Mouse (Mus musculus) gastrocnemius, adult 8-10 months (tissue): ENCODE measurements around the gene Mpped2. TPM values are rescaled to one million over a fixed set of nuclear protein-coding genes. Genes with fewer than 3 reads are reported as not detected.

Experiments
- DNase-seq, 2 experiments: peaks; one replicate each; pipeline ENCODE4 v3.0.0; 2022; ENCODE audit warnings: low spot score in 2 of 2
- total RNA-seq, 4 experiments: library from RNA; stranded (reverse); gene quantifications; 2 replicates each; pipeline ENCODE4 v1.2.4; 2022

Gene Mpped2
- total RNA-seq, 4 experiments from 2014 or later, result 3.4 to 6.9 (median 4.0) TPM

DNA sequence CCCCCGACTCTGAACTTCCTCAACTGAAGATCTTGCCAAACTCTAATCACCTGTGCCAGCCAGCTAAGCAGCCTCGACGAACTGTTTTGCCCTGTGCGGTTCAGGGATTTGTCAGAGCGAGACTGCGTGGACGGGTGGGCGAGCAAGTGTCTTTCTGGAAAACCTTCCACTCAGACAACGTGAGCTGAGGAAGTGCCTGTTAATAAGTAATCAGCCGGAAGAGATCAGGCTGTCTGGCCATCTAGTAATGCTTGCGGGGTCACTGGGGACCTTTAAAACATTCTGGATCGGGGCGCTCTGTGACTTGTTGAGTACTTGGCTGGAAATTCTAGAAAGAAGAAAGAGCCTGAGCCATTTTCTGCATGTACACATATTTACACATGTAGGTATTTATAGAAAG is 162.1 kb downstream of the Mpped2 start:
- DNase-seq, result no peak

DNA sequence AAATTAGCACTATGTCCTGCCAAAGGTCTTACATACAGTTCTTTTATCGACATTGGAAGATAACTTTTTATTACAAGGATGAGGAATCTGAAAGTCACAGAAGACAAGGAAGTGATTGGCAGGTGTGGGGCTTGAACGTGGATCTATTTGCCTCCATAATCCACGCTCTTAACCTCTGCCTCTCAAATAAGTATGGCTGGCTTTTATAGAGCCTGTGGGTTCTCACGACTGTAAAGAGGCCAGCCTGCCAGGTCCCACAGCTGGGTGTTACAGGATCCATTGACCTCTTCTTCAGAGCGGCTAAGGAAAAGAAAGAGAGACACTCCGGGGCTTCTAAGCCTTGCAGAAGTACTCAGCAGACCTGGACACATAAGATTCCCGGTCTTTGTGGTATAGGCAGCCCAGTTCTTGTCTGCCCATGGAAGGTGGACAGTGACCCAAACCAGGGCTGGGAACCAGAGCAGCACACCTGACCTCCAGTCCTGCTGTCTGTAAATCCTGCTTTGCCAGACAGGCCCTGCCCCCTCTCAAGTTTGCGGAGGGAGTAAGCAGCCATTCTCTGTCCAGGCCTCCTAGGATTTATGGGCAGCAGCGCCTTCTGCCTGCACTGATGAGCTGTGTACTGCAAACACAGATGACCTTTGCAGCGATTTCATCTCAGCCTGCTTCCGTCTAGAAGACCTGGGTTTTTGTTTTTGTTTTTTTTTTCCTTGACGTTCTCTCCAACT is 162.7 kb downstream of the Mpped2 start:
- DNase-seq, result no peak

DNA sequence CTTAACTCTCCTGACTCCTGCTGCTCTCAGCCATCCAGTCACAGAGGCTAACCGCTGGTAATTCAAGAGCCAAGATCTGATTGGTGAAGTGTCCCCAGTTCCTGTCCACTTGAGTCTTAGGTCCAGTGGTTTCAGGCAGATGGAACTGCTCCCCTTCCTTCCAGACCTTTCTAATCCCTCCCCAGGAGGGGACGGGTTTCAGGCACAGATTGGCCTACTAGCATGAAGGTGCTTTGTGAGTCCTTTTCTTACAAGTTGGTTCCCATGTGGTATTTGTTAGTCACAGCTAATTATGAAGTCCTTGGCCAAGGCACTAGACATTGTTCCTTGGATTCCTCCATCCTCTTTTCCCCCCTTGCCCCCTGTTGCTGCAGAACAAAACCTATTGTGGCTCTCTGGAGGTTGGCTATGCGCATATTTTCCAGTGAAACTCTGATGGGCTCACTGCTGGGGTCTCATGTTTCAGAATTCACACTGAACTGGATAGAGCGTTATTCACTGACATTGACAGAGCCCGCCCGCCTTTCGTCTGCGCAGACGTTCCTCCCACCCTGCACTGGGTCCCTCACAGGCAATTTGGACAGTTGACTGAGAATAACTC is 163.4 kb downstream of the Mpped2 start:
- DNase-seq, result no peak

DNA sequence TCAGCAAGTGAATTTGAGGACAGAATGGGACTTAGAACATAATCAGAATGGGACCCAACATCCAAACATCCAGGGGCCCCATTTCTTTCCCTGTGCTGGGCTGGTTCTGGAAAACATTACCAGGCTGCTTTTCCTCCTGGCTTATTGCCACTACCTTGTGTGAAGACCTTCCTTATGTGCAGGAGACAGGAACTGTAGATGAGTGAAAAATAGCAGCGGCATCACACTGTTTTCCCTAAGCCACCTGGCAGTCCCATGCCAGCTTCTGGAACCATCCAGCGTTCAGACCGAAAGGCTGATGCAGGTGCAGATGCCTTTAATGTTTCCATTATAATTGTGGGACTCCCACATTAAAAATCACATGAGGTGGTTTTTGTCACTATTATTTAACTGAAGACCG is 164.2 kb downstream of the Mpped2 start:
- DNase-seq, result no peak

DNA sequence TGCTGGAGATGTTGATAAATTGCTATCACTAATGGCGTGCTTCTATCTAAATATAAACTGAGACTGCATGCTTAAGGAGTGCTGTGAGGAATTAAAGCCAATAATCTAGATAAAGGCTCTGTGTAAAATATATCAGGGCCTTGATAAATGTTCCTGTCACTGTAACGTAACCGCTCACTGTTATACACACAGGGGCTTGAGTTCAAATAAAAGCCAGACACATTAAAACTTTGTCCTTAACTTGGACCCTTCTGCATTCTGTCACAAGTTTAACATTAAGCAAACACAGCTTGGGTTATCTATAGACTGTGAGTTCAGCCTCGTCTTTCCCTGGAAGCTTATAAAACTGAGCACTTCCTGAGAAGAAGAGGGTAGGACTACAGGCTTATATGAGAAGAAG is 164.6 kb downstream of the Mpped2 start:
- DNase-seq, result no peak

DNA sequence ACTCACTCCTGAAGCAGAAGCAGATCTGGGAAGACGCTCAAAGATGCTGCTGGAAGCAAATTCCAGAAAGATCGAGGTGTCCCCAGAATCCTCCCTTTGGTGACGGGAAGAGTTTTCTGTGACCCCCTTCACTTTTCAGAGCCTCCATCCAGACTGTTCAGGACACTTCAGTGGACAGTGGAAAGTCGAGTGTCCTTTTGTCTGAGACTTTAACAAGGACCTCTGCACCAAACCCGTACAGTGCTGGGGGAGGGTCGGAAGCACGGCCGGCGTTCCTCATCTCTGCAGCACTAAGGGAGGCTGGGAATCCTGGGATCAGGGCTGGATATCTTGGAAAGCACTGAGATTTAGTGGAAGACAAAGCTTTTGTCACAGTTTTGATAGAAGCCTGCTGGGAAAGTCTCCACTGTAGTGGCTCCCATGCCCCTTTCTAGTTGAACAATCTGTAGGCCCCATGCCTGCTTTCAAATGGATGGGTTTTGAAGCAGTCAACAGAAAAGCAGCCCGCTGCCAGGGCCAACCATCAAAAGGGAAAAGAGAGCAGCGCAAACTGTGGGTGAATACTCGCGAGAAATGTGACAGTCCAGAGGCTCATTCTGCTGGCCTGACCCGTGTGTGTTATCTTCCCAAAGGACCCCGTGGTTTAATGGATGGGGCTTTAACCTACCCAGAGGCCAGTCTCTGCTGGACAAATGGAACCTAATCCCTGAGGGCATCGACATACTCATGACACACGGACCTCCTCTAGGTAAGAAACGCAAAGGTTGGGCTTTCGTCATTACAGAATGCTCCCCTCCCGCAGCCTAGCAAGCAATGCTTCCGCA is 168.0 kb downstream of the Mpped2 start:
- DNase-seq, result no peak

DNA sequence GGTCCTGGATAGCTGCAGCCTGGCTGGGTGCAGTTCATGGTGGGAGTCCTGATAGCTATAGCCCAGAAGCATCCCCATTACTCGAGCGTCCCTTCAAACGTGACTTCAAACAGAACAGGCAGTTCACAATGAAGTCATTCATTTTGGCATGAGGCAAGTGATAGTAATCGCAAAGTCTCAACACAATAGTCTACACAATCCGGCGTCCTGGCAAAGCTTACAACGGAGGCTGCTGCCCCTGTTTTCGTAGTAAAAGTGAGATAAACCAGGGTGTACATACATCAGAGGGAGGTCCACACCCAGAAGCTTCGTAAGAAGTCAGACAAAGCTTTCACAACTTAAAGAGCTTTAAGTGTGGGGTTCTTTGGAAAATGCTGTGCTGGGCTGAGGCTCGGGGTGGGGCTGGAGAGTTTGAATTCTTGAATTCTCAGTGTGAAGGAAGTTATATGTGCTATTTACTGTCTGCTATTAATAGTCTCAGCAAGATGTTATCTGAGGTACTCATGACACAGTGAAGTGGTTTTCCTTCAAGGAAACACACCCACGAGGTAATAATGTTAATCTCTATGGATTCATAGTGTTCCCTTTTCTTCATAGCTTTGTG is 170.1 kb downstream of the Mpped2 start:
- DNase-seq, result no peak

DNA sequence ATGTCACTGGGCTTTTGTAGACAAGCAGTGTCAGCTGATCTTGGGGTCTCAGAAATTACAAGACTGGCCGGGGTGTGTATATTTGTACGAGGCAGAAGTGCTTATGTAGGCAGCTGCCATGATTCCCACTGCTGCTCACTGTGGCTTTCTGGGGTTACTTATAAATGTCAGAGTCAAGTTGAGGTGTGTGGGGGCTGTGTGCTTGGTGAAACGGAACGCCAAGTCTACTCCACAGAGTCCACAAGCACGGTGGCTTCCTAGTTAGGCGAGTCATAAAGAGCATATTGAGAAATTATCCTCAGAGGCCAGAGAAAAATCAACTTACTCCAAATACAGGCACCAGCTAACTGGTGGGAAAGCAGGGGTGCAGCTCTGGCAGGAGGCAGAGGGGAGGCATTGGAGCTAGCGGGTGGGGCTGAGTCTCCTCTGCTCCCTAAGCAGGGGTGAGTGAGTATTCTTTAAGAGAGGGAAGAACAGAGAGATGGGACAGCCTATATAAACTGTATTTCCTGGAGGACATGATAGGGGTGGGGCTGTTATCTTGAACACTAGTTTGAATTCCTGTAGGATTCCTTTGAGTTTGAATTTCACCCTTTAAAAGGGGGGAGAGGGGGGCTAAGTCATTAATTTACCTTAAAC is 172.2 kb downstream of the Mpped2 start:
- no peak for DNase-seq

DNA sequence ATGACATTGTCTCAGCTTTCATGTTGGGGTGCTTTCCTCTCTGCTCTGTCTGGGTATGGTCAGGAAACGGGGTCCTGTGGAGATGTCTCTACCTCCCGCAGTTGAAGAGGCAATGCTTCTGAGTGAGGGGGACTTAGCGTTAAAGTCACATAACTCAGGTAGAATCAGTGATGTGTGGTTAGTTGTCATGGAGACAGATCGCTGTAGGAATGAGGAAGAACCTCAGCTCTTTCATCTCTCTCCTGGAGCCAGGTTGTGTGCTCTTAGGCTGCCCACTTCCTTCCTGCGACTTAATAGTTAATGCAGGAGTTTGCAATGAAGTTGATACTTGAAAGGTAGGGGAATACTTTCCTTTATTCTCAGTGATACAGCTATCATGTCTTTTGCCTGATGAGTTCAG is 173.2 kb downstream of the Mpped2 start:
- DNase-seq, result no peak

DNA sequence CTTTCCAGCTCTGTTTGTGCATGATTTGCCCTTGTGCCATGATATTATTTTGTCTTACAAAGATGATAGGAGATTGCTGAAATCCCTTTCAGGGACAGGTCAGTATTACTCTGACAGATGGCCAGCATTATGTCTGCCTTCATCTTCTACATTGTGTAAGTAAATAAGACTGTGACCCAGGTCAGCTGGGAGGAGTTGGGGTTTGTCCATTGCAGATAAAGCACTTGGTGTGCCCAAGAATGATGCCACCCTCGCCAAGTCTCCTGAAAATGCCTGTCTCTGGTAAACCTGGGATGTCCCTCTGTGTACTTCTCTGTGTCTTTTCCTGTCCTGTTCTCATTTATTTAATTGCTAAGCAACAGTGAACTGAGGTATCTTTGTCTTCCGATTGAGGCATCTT is 177.8 kb downstream of the Mpped2 start:
- no peak for DNase-seq

DNA sequence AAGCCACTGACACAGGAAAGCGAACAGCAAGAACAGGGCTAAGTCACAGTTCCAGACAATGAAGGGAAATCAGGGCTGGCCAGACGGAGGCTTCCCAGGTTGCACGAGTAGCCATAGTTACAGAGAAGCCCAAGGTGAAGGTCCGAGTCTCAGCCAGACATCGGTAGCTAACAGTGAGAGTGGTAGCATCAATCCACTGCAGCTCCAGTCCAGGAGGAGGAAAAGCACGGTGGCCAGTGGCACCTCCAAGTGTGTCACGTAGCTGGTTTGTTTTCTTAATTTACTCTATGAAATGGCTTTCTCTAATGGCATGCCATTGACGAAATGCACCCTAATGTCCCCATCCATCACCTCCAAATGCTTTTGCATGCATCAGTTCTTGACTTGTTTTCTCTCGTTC is 180.1 kb downstream of the Mpped2 start:
- no peak for DNase-seq

DNA sequence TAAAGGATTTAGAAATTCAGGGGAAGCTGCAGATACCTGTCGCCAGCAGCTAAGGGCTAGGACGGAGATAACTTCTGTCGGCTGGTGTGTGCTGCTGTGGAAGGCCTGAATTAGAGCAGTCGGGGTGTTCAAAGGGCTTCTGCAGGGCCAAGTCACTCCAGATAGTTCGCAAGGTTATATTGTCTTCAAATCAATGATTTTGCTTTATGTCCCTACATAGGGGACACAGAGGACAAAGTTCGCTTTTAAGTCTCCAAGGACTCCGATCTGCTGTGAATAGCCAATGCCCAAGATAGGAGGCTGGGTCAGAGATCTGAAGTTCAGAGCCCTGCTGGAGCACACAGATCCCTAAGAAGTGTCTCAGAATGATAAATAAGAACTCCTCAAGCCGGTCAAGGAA is 190.3 kb downstream of the Mpped2 start:
- no peak for DNase-seq

DNA sequence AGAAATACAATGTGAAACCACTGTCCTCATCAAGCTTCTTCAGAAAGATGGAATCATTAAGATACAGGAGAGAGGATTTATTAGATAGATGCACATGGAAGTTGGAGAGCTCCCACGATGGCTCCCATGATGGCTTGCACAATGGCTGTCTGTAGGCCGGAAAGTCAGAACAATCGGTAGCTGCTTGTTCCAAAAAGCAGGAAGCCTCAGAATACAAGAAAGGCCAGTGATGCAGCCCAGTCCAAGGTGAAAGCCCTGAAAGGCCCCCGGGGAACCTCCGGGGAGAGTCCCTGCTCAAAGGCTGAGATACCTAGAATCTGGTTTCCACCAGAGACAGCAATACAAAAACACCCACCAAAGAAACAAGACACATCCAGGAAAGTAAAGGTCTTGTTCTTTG is 195.1 kb downstream of the Mpped2 start:
- DNase-seq, result no peak

DNA sequence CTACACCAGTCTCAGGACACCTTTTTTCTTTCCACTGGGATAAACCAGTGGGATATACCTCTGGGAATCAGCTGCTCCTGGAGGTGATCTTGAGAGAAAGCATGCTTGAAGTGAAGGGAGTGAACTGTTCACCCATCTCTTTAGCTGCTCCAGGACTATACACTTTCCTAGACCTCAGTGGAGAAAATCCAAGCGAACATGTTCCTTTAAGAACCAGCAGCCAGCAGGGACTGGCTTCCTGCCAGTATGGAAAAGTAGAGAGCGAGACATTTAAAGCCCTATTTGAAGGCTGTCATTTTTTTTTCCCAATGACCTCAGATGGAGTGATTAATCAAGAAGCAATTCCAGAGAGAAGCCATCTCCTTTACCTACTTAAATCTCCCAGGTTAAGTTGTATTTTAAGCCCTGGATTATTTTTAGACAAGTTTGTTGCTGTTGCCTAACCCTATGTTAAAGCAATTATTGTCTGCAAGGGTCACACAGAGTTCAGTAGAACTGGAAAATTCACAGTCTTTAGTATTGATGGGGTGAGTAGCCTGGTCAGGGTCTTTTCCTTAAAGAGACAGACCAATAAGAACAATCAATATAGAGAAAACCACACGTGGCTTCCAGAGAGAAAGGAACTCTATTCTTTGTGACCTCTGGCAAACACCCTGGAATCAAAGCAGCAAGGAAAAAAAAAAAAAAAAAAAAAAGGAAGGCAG is 196.4 kb downstream of the Mpped2 start:
- DNase-seq, result peak in 1 of 2 experiments; percentile 9

DNA sequence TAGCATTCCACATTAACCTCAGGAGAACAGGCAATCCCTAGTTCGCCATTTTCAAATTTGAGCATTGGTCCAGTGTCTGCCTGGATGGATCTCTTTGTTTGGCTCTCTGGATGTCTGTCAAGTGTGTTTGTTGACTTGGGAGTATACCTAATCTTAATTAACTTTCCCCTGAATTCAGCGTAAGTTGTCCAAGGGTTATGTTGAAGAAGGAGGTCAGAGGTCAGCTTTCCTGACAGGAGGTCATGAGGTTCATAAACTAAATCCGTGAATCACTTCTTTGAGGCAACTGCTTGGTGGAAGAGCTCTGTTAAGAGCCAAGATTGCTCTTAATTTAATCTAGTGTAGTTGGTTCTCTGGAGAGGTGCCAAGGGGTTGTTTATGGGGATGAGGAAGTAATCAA is 200.3 kb downstream of the Mpped2 start:
- DNase-seq, result no peak

DNA sequence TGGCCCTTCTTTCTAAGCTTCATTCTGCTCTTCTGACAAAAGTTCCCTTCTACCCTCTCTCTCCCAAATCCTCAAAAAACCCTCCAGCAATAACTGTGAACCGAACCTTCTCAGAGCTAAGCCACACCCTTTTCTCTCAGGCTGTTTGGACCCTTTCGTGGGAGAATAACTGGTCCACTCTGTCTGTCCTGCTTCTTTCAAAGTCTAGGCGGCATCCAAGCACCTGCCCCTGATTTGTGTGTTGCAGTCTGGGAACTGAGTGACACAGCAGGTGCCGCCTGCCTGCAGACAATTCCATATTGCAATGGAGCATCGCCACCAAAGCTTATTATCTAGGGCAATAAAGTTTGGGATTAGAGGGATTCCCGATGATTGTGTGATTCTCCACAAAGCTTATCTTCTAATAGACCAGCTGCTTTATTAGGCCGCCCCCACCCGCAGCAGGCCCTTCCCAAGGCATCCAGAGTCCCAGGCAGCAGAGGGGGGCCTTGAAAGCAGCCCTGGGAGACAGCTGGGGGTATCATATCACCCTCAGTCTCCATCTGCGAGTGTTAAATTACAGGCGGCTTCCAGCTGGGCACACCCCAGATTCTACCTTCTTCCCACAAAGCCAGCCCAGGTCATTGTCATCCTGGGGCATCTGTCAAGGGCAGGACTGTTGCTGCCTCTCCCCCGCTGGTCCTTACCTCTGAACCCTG is 202.4 kb downstream of the Mpped2 start:
- no peak for DNase-seq

DNA sequence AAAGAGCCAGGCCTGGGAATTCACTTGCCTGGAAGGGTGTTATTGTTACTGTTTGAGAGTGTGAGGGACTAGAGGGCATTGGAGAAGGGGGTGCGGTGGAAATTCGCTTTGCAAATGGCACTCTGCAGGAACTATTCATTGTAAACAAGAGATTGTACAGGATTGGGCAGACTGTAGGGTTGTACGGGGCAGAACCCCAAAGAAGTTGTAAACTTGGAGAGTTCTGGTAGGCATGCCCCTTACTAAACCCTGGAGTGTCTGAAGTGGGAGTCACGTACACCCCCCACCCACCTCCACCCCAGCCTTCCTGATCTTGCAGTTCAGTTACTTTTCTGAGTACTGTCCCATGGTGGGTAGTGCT is 202.9 kb downstream of the Mpped2 start:
- no peak for DNase-seq

DNA sequence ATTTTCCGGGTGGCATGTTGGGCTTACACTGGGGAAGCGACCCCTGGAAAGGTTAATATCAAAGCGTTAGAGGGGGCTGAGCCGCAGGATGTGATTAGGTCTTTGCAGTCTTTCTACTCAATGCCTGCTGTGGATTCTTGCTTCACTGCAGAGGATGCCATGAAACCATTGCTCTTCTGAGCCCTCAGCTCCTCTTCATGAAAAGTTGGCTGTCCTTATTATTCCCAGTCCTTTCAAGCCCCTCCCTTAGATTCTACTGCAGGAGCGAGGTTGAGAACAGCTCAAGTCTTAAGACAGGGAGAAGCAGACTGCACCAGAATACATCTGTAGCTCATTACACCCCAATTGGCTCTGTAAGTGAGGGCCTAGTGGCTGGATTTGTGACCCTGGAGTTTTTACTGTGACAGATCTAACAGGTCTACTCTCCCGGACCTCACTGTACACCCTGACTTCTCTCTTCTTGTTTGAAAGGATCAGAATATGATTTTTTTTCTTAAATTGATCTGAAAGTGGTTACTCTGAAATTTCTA is 218.9 kb downstream of the Mpped2 start:
- DNase-seq, result no peak
